Mouse (Mus musculus): ENCODE data around the gene Coa3.

Coa3 gene

GRCm38 (mm10) chr11:101248258-101248994 lies 30.5 kb downstream of the Coa3 start:
- DNase-seq, result no peak

GRCm38 (mm10) chr11:101247521-101248030 lies 31.3 kb downstream of the Coa3 start:
- no peak for DNase-seq

- no peak for DNase-seq
These were observed 32.3 kb downstream of the Coa3 start for GRCm38 (mm10) chr11:101246702-101247012.

GRCm38 (mm10) chr11:101245855-101246701 lies 32.8 kb downstream of the Coa3 start, which contains the start of gene Ramp2:
TSS of gene Ramp2 (plus strand) at chr11:101246028.
- DNase-seq, result no peak

- no peak for DNase-seq
These were observed 33.8 kb downstream of the Coa3 start for GRCm38 (mm10) chr11:101245071-101245470.

DNA sequence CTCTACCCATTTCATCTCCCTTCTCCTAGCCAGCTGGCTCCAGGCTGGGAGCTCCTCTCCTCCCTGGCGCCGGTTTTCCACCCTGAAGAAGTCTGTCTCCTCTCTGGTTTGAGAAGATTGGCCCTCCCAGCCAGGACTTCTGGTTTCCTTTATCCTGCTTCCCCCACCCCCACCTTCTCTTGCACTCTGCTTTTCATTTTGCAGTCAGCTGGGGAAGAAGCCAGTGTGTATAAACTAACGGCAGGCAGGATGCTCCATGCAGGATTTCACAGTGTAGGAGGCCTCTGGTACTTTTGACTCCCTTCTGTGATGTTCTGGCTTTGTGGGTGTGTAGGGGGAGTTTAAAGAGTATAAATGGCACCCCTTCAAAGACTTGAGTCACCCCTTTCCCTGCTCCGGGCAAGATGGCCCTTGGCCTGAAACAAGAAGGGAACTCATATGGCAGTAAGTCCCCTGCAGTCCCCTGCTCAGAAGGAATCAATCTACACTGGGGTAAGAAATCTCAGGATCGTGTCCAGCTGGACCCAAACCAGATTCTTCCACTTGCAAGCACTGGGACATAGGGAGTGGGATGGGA lies 40.8 kb downstream of the Coa3 start:
- DNase-seq, result no peak

- DNase-seq, result no peak
These were observed 42.1 kb downstream of the Coa3 start for GRCm38 (mm10) chr11:101236782-101237181.

DNA sequence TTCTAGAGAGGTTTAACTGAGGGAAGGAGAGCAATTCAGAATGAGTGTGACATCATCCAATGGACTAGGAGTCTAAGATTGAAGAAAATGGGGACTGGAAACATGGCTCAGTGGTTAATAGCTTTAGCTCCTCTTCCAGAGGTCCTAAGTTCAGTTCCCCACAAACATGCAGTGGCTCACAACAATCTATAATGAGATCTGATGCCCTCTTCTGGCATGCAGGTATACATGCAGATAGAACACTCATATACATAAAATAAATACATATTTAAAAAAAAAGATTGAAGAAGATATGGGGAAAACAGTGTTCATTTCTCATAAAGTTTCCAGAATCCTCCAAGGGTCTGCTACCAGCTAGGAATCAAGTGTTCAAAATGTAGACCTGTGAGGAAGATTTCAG lies 43.5 kb downstream of the Coa3 start:
- DNase-seq, result no peak

DNA sequence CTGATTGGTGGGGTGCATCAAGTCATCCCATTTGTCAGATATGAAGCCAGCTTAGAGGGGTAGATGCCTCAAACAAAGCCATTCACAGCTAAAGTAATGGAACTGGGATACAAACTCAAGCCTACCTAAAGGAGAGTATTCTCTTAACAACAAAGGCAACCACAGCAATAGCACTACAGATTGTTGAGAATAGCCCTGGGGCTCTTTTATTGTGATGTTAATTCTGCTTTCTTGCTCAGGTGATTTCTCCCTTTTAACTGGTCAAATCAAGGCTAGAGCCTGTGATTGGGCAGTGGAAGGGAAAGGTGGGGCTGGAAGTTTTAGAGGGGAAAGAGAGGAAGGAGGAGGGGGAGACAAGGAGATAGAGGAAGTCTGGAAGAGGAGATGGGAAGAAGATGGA lies 44.8 kb downstream of the Coa3 start:
- DNase-seq, result no peak

DNA sequence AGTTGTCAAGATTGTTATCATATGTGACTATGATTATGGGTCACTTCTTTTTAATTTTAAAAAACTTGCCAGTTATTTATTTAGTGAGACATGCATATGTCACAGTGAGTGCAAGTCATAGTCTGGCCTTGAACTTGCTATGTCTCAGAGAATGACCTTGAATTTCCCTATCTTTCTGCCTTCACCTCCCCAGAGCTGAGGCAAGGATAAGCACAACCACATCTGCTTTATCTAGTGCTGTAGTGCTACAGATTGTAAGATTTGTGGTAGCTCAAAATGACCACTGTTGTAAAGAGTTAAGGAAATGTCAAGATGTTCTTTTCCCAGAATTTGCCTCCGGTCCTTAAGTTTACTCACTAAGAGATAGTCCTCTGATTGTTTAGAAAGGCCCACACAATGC lies 45.7 kb downstream of the Coa3 start:
- no peak for DNase-seq

DNA sequence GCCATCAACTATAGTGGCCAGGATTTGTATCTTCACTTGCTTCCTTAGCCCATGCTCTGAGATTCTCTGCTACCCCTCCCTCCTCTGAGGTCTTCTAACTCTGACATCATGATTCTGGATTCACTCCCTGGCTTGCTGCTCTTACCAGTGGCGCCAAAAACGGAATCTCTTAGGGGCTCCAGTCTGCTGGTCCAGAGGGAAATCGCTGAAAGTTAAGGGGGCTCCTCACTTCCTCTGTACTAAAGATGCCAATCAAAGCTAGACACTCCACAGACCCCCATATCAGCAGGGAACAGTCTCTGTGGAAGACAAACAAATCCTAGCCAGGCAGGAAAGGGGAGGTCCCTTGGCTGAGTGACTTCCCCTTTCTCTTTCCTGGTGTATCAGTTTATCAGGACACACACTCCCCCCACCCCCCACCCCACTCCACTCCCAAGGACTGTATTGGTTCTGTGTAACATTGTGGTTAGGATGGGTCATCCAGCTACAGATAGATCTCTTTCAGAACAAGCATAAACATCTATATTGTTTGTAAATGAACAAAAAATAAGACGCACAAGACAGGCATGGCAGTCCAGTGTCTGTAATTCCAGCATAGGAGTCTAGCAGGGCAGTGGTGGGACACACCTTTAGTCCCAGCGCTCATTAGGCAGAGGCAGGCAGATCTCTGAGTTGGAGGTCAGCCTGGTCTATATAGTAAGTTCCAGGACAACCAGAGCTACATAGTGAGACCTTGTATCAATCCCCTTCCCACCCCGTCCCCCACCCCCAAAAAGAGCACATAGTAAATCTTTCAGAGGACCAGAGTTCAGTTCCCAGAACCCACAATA lies 46.7 kb downstream of the Coa3 start:
- no peak for DNase-seq

GRCm38 (mm10) chr11:101230991-101231871 lies 47.7 kb downstream of the Coa3 start:
- DNase-seq, result no peak

GRCm38 (mm10) chr11:101230526-101230925 lies 48.4 kb downstream of the Coa3 start:
- no peak for DNase-seq

GRCm38 (mm10) chr11:101230061-101230511 lies 48.8 kb downstream of the Coa3 start:
- no peak for DNase-seq

- DNase-seq, result no peak
These were observed 49.5 kb downstream of the Coa3 start for GRCm38 (mm10) chr11:101229361-101229900.

Data from cerebellum, adult 11-12 months (tissue).